16 mouse cellular contexts compared by ENCODE assay signal in genomic region chr2:57266679-57267393, GRCm38 (mm10). TPM values are rescaled to one million over a fixed set of nuclear protein-coding genes. Genes with fewer than 3 reads are reported as not detected.
A peak's percentile ranks its signal among the peaks of the same experiment; 100 is the strongest.
DNase-seq lines count a peak whose midpoint lies in the region; ATAC-seq lines count a peak whose summit lies in the region.
"Had no signal": no experiment of that assay in that cellular context is flagged by ENCODE, and none has a peak within 500 bp of the region (broad histone marks: within the 10 kb centered on the region; RNA-seq: fewer than 3 reads in every experiment).

No protein-coding gene starts in this region.

- peak; percentile 1 for DNase-seq in heart, adult 11 months
- DNase-seq in heart, adult 18-20 months: no peak
- peak; percentile 52 for DNase-seq in embryo, embryonic 9.5 days (ENCODE audit: extremely low spot score)
- no peak for DNase-seq in kidney, adult 11 months
- DNase-seq: adrenal gland, adult 2 months; gastrocnemius, postnatal 14 days; heart, postnatal 10 days; kidney, adult 9 months; layer of hippocampus, postnatal 36 days; liver, embryonic 13.5 days; right cerebral cortex, postnatal 14 days; thymus, adult 18-20 months had no signal

- peak overlapping the region; percentile 58; the same call in 1 of the 2 replicates for H3K27ac ChIP-seq in hindbrain, embryonic 12.5 days
- H3K27ac ChIP-seq in neural tube, embryonic 13.5 days (replicated peaks): peak overlapping the region; percentile 42; the same call in 1 of the 2 replicates
- no peak overlapping the region for H3K27ac ChIP-seq in intestine, embryonic 15.5 days
- H3K27ac ChIP-seq: liver, embryonic 13.5 days had no signal

- H3K4me3 ChIP-seq in hindbrain, embryonic 12.5 days: no peak overlapping the region
- H3K4me3 ChIP-seq in neural tube, embryonic 13.5 days: no peak overlapping the region
- no peak overlapping the region for H3K4me3 ChIP-seq in intestine, embryonic 15.5 days (replicated peaks)
- H3K4me3 ChIP-seq: liver, embryonic 13.5 days had no signal

- WGBS in hindbrain, embryonic 12.5 days: 34% methylated on average over 4 of the region's 4 CpGs
- WGBS in neural tube, embryonic 13.5 days: 36% methylated on average over 4 of the region's 4 CpGs
- 88% methylated on average over 4 of the region's 4 CpGs for WGBS in intestine, embryonic 15.5 days

- no peak overlapping the region for H3K4me2 ChIP-seq in hindbrain, embryonic 12.5 days (replicated peaks)
- H3K4me2 ChIP-seq in neural tube, embryonic 13.5 days: no peak overlapping the region
- no peak overlapping the region for H3K4me2 ChIP-seq in intestine, embryonic 15.5 days (replicated peaks)
- H3K4me2 ChIP-seq: liver, embryonic 13.5 days had no signal

- ATAC-seq in hindbrain, embryonic 12.5 days (ENCODE audit: low FRiP score): peak; percentile 78
- no peak for ATAC-seq in neural tube, embryonic 13.5 days (ENCODE audit: low read depth)
- ATAC-seq in intestine, embryonic 15.5 days: no peak
- ATAC-seq in activated CD4-positive, CD25-positive, alpha-beta regulatory T cell, adult 4 months: no peak

- no peak overlapping the region for H3K9ac ChIP-seq in hindbrain, embryonic 12.5 days
- no peak overlapping the region for H3K9ac ChIP-seq in neural tube, embryonic 13.5 days
- no peak overlapping the region for H3K9ac ChIP-seq in intestine, embryonic 15.5 days
- H3K9ac ChIP-seq: liver, embryonic 13.5 days had no signal

- no peaks in the 10 kb centered on the region for H3K36me3 ChIP-seq in hindbrain, embryonic 12.5 days
- no peaks in the 10 kb centered on the region for H3K36me3 ChIP-seq in neural tube, embryonic 13.5 days
- H3K36me3 ChIP-seq in intestine, embryonic 15.5 days: no peaks in the 10 kb centered on the region
- H3K36me3 ChIP-seq: liver, embryonic 13.5 days had no signal

- H3K27me3 ChIP-seq in hindbrain, embryonic 12.5 days: no peaks in the 10 kb centered on the region
- H3K27me3 ChIP-seq in neural tube, embryonic 13.5 days: no peaks in the 10 kb centered on the region
- H3K27me3 ChIP-seq in intestine, embryonic 15.5 days (replicated peaks): no peaks in the 10 kb centered on the region
- H3K27me3 ChIP-seq: liver, embryonic 13.5 days had no signal

- no peaks in the 10 kb centered on the region for H3K9me3 ChIP-seq in hindbrain, embryonic 12.5 days (replicated peaks)
- H3K9me3 ChIP-seq in neural tube, embryonic 13.5 days: no peaks in the 10 kb centered on the region
- no peaks in the 10 kb centered on the region for H3K9me3 ChIP-seq in intestine, embryonic 15.5 days
- H3K9me3 ChIP-seq: liver, embryonic 13.5 days had no signal

- H3K4me1 ChIP-seq in hindbrain, embryonic 12.5 days: no peaks in the 10 kb centered on the region
- peaks cover 5% of the 10 kb centered on the region; the same call in 1 of the 2 replicates for H3K4me1 ChIP-seq in neural tube, embryonic 13.5 days (replicated peaks)
- H3K4me1 ChIP-seq in intestine, embryonic 15.5 days (replicated peaks): no peaks in the 10 kb centered on the region
- H3K4me1 ChIP-seq: liver, embryonic 13.5 days had no signal

RNA-seq across cellular contexts. Expression of gene Gpd2, which starts 29.4 kb away (rescaled TPM):
- total RNA-seq in heart, adult 18-20 months (2021): 10 to 100 TPM; 15.5 to 32.6 TPM
- 17.4 and 18.9 TPM in 2 replicates for polyA plus RNA-seq in hindbrain, embryonic 12.5 days (2016; fragmentation: Nextera tagmentation; extraction: Ambion mirVana)
- polyA plus RNA-seq in neural tube, embryonic 13.5 days (2015; fragmentation: Nextera tagmentation; extraction: Ambion mirVana): 16.2 and 17.4 TPM in 2 replicates
- 21.0 and 22.2 TPM in 2 replicates for polyA plus RNA-seq in intestine, embryonic 15.5 days (2015; fragmentation: Nextera tagmentation; extraction: Ambion mirVana)
- 10 to 100 TPM; 13.9 to 14.6 TPM for polyA plus RNA-seq in activated CD4-positive, CD25-positive, alpha-beta regulatory T cell, adult 4 months (2017; shearing (Covaris generic))

Comparison
In these comparisons a context has a peak if more than half of its experiments do, and no peak if none do; other contexts are left out.
1. DNase-seq: peak in heart, adult 11 months (single experiment) and embryo, embryonic 9.5 days (single experiment); none in heart, adult 18-20 months (0 of 2) and kidney, adult 11 months (single experiment).